Mouse (Mus musculus) limb, embryonic 10.5 days (tissue): Measurements from ENCODE around the gene Adora3. TPM values are rescaled to one million over a fixed set of nuclear protein-coding genes. Genes with fewer than 3 reads are reported as not detected.

ENCODE experiments used
- DNase-seq: peaks from one replicate; pipeline ENCODE4 v3.0.0-alpha.2; 2017; ENCODE audit warnings: low spot score
- H3K27ac ChIP-seq: fragments of 300-500 bp; sonication (generic); 2 replicates; pipeline ENCODE4 v1.5.1; 2016; ENCODE audit warnings: mild to moderate bottlenecking
- H3K27me3 ChIP-seq: fragments of 300-500 bp; sonication (generic); 2 replicates; pipeline ENCODE4 v1.6.1; 2016; ENCODE audit warnings: low read depth, mild to moderate bottlenecking; ENCODE audit not compliant: poor library complexity, severe bottlenecking
- H3K36me3 ChIP-seq: fragments of 300-500 bp; sonication (generic); 2 replicates; pipeline ENCODE4 v1.6.1; 2016; ENCODE audit warnings: mild to moderate bottlenecking, moderate library complexity
- H3K4me1 ChIP-seq: fragments of 300-500 bp; sonication (generic); 2 replicates; pipeline ENCODE4 v1.6.1; 2016
- H3K4me3 ChIP-seq: fragments of 300-500 bp; sonication (generic); 2 replicates; pipeline ENCODE4 v1.5.1; 2016; ENCODE audit warnings: mild to moderate bottlenecking, moderate library complexity
- H3K9me3 ChIP-seq: fragments of 300-500 bp; sonication (generic); replicated peaks from 2 replicates; pipeline ENCODE4 v1.6.1; 2016; ENCODE audit warnings: mild to moderate bottlenecking
- WGBS: fragments of 180-500 bp; shearing (Covaris S2); methylation state at CpG from one replicate; pipeline ENCODE4 v1.1.7; 2016; 5-methylcytosine and 5-hydroxymethylcytosine counted together
- polyA plus RNA-seq: library from polyadenylated mRNA; unstranded; fragments of >200 nt; fragmentation: Nextera tagmentation; extraction: Ambion mirVana; gene quantifications from 2 replicates; pipeline ENCODE4 v1.2.1, GENCODE M21; 2016

The Adora3 gene
- polyA plus RNA-seq, 1 experiment from 2014 or later = 0.25 TPM

- DNase-seq = no peak
- Histone ChIP-seq H3K27ac (no peak overlapping the region), H3K27me3 (no peaks in the 10 kb centered on the region), H3K9me3 (no peaks in the 10 kb centered on the region), H3K4me3 (no peak overlapping the region), H3K4me1 (peaks cover 24% of the 10 kb centered on the region), H3K36me3 (no peaks in the 10 kb centered on the region)
- 96% methylated on average over 2 of the region's 2 CpGs for whole genome bisulfite sequencing
Observed at GRCm38 (mm10) chr3:105898325-105898724, 27.7 kb downstream of the Adora3 start.

- Histone ChIP-seq H3K36me3 (no peaks in the 10 kb centered on the region), H3K27ac (no peak overlapping the region), H3K4me1 (peaks cover 19% of the 10 kb centered on the region), H3K27me3 (no peaks in the 10 kb centered on the region), H3K4me3 (no peak overlapping the region), H3K9me3 (no peaks in the 10 kb centered on the region)
- DNase-seq = no peak
- WGBS = 72% methylated on average over 11 of the region's 11 CpGs
Observed at GRCm38 (mm10) chr3:105898861-105899260, 28.2 kb downstream of the Adora3 start.

GRCm38 (mm10) chr3:105899394-105900147 lies 28.9 kb downstream of the Adora3 start:
- Histone ChIP-seq H3K4me3 (no peak overlapping the region), H3K36me3 (no peaks in the 10 kb centered on the region), H3K27me3 (no peaks in the 10 kb centered on the region), H3K27ac (no peak overlapping the region), H3K4me1 (peaks cover 12% of the 10 kb centered on the region), H3K9me3 (no peaks in the 10 kb centered on the region)
- whole genome bisulfite sequencing = 44% methylated on average over 8 of the region's 8 CpGs
- DNase-seq = peak; percentile 91

GRCm38 (mm10) chr3:105900266-105900665 lies 29.6 kb downstream of the Adora3 start:
- H3K4me3 ChIP-seq = no peak overlapping the region
- no peak overlapping the region for H3K27ac ChIP-seq
- H3K4me1 ChIP-seq = peaks cover 5% of the 10 kb centered on the region; the same call in 1 of the 2 replicates
- no peak for DNase-seq
- no peaks in the 10 kb centered on the region for H3K27me3 ChIP-seq
- no peaks in the 10 kb centered on the region for H3K9me3 ChIP-seq
- no peaks in the 10 kb centered on the region for H3K36me3 ChIP-seq
- 80% methylated on average over 6 of the region's 6 CpGs for WGBS

- WGBS = 77% methylated on average over 3 of the region's 3 CpGs
- no peak overlapping the region for H3K27ac ChIP-seq
Observed at GRCm38 (mm10) chr3:105900716-105901115, 30.1 kb downstream of the Adora3 start.

GRCm38 (mm10) chr3:105901468-105901867 lies 30.8 kb downstream of the Adora3 start:
- Histone ChIP-seq H3K27me3 (no peaks in the 10 kb centered on the region), H3K4me3 (no peak overlapping the region), H3K27ac (no peak overlapping the region), H3K9me3 (no peaks in the 10 kb centered on the region), H3K4me1 (0 out of 2 replicates have a peak, but pooled peaks cover 3% of the 10 kb centered on the region), H3K36me3 (no peaks in the 10 kb centered on the region)
- no peak for DNase-seq
- WGBS = 73% methylated on average over 4 of the region's 4 CpGs

More at GRCm38 (mm10) chr3:105900716-105901115, 30.1 kb downstream of the Adora3 start:
- no peak for DNase-seq
- no peaks in the 10 kb centered on the region for H3K9me3 ChIP-seq
- no peaks in the 10 kb centered on the region for H3K36me3 ChIP-seq
- 0 out of 2 replicates have a peak, but pooled peaks cover 3% of the 10 kb centered on the region for H3K4me1 ChIP-seq
- H3K27me3 ChIP-seq = no peaks in the 10 kb centered on the region
- H3K4me3 ChIP-seq = no peak overlapping the region

GRCm38 (mm10) chr3:105904213-105904612 lies 33.6 kb downstream of the Adora3 start:
- H3K27me3 ChIP-seq = no peaks in the 10 kb centered on the region
- H3K4me3 ChIP-seq = no peak overlapping the region
- H3K36me3 ChIP-seq = no peaks in the 10 kb centered on the region
- no peaks in the 10 kb centered on the region for H3K9me3 ChIP-seq
- DNase-seq = no peak
- WGBS = 77% methylated on average over 4 of the region's 4 CpGs
- no peak overlapping the region for H3K27ac ChIP-seq
- H3K4me1 ChIP-seq = 0 out of 2 replicates have a peak, but pooled peaks cover 3% of the 10 kb centered on the region

GRCm38 (mm10) chr3:105904721-105905120 lies 34.1 kb downstream of the Adora3 start:
- Histone ChIP-seq H3K4me1 (no peaks in the 10 kb centered on the region), H3K27me3 (no peaks in the 10 kb centered on the region), H3K27ac (no peak overlapping the region), H3K36me3 (no peaks in the 10 kb centered on the region), H3K9me3 (no peaks in the 10 kb centered on the region), H3K4me3 (no peak overlapping the region)
- no peak for DNase-seq
- WGBS = 95% methylated on average over 9 of the region's 9 CpGs

- no peak overlapping the region for H3K4me3 ChIP-seq
- no peaks in the 10 kb centered on the region for H3K27me3 ChIP-seq
- WGBS = 73% methylated on average over 9 of the region's 9 CpGs
- no peaks in the 10 kb centered on the region for H3K4me1 ChIP-seq
- H3K9me3 ChIP-seq = no peaks in the 10 kb centered on the region
- no peak overlapping the region for H3K27ac ChIP-seq
- H3K36me3 ChIP-seq = no peaks in the 10 kb centered on the region
- DNase-seq = no peak
Observed at GRCm38 (mm10) chr3:105907956-105908655, 37.4 kb downstream of the Adora3 start.

GRCm38 (mm10) chr3:105908976-105909375 lies 38.3 kb downstream of the Adora3 start:
- Histone ChIP-seq H3K4me3 (no peak overlapping the region), H3K4me1 (no peaks in the 10 kb centered on the region), H3K9me3 (no peaks in the 10 kb centered on the region), H3K27me3 (no peaks in the 10 kb centered on the region), H3K27ac (no peak overlapping the region), H3K36me3 (no peaks in the 10 kb centered on the region)
- 92% methylated on average over 4 of the region's 4 CpGs for WGBS
- DNase-seq = no peak

- no peak for DNase-seq
- Histone ChIP-seq H3K9me3 (no peaks in the 10 kb centered on the region), H3K4me3 (no peak overlapping the region), H3K4me1 (no peaks in the 10 kb centered on the region), H3K27me3 (no peaks in the 10 kb centered on the region), H3K27ac (no peak overlapping the region), H3K36me3 (no peaks in the 10 kb centered on the region)
- 86% methylated on average over 11 of the region's 11 CpGs for WGBS
Observed at GRCm38 (mm10) chr3:105910519-105911190, 40.0 kb downstream of the Adora3 start.

GRCm38 (mm10) chr3:105912097-105912880 lies 41.6 kb downstream of the Adora3 start:
- H3K4me1 ChIP-seq = no peaks in the 10 kb centered on the region
- no peak for DNase-seq
- H3K4me3 ChIP-seq = no peak overlapping the region
- H3K36me3 ChIP-seq = no peaks in the 10 kb centered on the region
- WGBS = 76% methylated on average over 9 of the region's 9 CpGs
- H3K27me3 ChIP-seq = no peaks in the 10 kb centered on the region
- H3K27ac ChIP-seq = no peak overlapping the region
- no peaks in the 10 kb centered on the region for H3K9me3 ChIP-seq
